Mouse (Mus musculus): ENCODE data around the gene Klhl6. TPM values are rescaled to one million over a fixed set of nuclear protein-coding genes. Genes with fewer than 3 reads are reported as not detected.

The Klhl6 gene
- polyA plus RNA-seq, 1 experiment from 2014 or later, result 6.9 TPM

GRCm38 (mm10) chr16:19966976-19967375, 15.9 kb downstream of the Klhl6 start:
- Histone ChIP-seq H3K9ac (no peak overlapping the region), H3K4me3 (no peak overlapping the region), H3K27ac (no peak overlapping the region), H3K9me3 (no peaks in the 10 kb centered on the region), H3K4me1 (replicated peaks) (no peaks in the 10 kb centered on the region), H3K27me3 (no peaks in the 10 kb centered on the region), H3K36me3 (no peaks in the 10 kb centered on the region), H3K4me2 (no peak overlapping the region)
- ATAC-seq (ENCODE audit: low FRiP score), result no peak

GRCm38 (mm10) chr16:19966437-19966836, 16.4 kb downstream of the Klhl6 start:
- H3K4me1 ChIP-seq (replicated peaks), result no peaks in the 10 kb centered on the region
- WGBS, result 81% methylated on average over 1 of the region's 1 CpGs

GRCm38 (mm10) chr16:19962951-19963350, 19.9 kb downstream of the Klhl6 start:
- H3K4me2 ChIP-seq, result no peak overlapping the region
- no peaks in the 10 kb centered on the region for H3K27me3 ChIP-seq
- H3K36me3 ChIP-seq, result no peaks in the 10 kb centered on the region
- H3K4me1 ChIP-seq (replicated peaks), result no peaks in the 10 kb centered on the region
- no peak overlapping the region for H3K27ac ChIP-seq
- H3K4me3 ChIP-seq, result no peak overlapping the region
- no peak overlapping the region for H3K9ac ChIP-seq
- no peak for ATAC-seq (ENCODE audit: low FRiP score)
- H3K9me3 ChIP-seq, result no peaks in the 10 kb centered on the region
- whole genome bisulfite sequencing, result 86% methylated on average over 3 of the region's 3 CpGs

More at GRCm38 (mm10) chr16:19966437-19966836, 16.4 kb downstream of the Klhl6 start:
- Histone ChIP-seq H3K4me2 (no peak overlapping the region), H3K27me3 (no peaks in the 10 kb centered on the region), H3K36me3 (no peaks in the 10 kb centered on the region), H3K4me3 (no peak overlapping the region), H3K9ac (no peak overlapping the region), H3K27ac (no peak overlapping the region), H3K9me3 (no peaks in the 10 kb centered on the region)
- ATAC-seq (ENCODE audit: low FRiP score), result no peak

- Histone ChIP-seq H3K4me2 (no peak overlapping the region), H3K27me3 (no peaks in the 10 kb centered on the region), H3K27ac (no peak overlapping the region), H3K9me3 (no peaks in the 10 kb centered on the region), H3K4me1 (replicated peaks) (no peaks in the 10 kb centered on the region), H3K4me3 (no peak overlapping the region), H3K9ac (no peak overlapping the region), H3K36me3 (no peaks in the 10 kb centered on the region)
- no peak for ATAC-seq (ENCODE audit: low FRiP score)
- WGBS, result 97% methylated on average over 2 of the region's 2 CpGs
Measured at GRCm38 (mm10) chr16:19961070-19961469, 21.8 kb downstream of the Klhl6 start.

- Histone ChIP-seq H3K4me1 (replicated peaks) (no peaks in the 10 kb centered on the region), H3K27me3 (no peaks in the 10 kb centered on the region), H3K4me2 (no peak overlapping the region), H3K9me3 (no peaks in the 10 kb centered on the region), H3K9ac (no peak overlapping the region), H3K4me3 (no peak overlapping the region), H3K36me3 (no peaks in the 10 kb centered on the region), H3K27ac (no peak overlapping the region)
- ATAC-seq (ENCODE audit: low FRiP score), result no peak
- 79% methylated on average over 4 of the region's 4 CpGs for WGBS
Measured at GRCm38 (mm10) chr16:19960407-19961058, 22.3 kb downstream of the Klhl6 start.

GRCm38 (mm10) chr16:19957051-19957450, 25.8 kb downstream of the Klhl6 start:
- H3K9ac ChIP-seq, result no peak overlapping the region
- no peak overlapping the region for H3K4me3 ChIP-seq
- no peak for ATAC-seq (ENCODE audit: low FRiP score)
- H3K4me1 ChIP-seq (replicated peaks), result no peaks in the 10 kb centered on the region
- no peaks in the 10 kb centered on the region for H3K9me3 ChIP-seq
- no peaks in the 10 kb centered on the region for H3K36me3 ChIP-seq
- H3K4me2 ChIP-seq, result no peak overlapping the region
- no peaks in the 10 kb centered on the region for H3K27me3 ChIP-seq
- H3K27ac ChIP-seq, result no peak overlapping the region
- WGBS, result 86% methylated on average over 5 of the region's 5 CpGs

- 89% methylated on average over 3 of the region's 3 CpGs for WGBS
- no peak overlapping the region for H3K4me3 ChIP-seq
- H3K27me3 ChIP-seq, result no peaks in the 10 kb centered on the region
- H3K4me1 ChIP-seq (replicated peaks), result no peaks in the 10 kb centered on the region
- H3K9me3 ChIP-seq, result no peaks in the 10 kb centered on the region
- no peak for ATAC-seq (ENCODE audit: low FRiP score)
- no peak overlapping the region for H3K4me2 ChIP-seq
- no peaks in the 10 kb centered on the region for H3K36me3 ChIP-seq
- H3K9ac ChIP-seq, result no peak overlapping the region
- no peak overlapping the region for H3K27ac ChIP-seq
Measured at GRCm38 (mm10) chr16:19947336-19947735, 35.5 kb downstream of the Klhl6 start.

GRCm38 (mm10) chr16:19946578-19947298, 36.1 kb downstream of the Klhl6 start:
- WGBS, result 86% methylated on average over 11 of the region's 11 CpGs
- no peak overlapping the region for H3K4me2 ChIP-seq
- no peak overlapping the region for H3K4me3 ChIP-seq
- no peaks in the 10 kb centered on the region for H3K27me3 ChIP-seq
- no peak for ATAC-seq (ENCODE audit: low FRiP score)
- no peaks in the 10 kb centered on the region for H3K4me1 ChIP-seq (replicated peaks)
- H3K27ac ChIP-seq, result no peak overlapping the region
- H3K36me3 ChIP-seq, result no peaks in the 10 kb centered on the region
- no peak overlapping the region for H3K9ac ChIP-seq
- H3K9me3 ChIP-seq, result no peaks in the 10 kb centered on the region

- ATAC-seq (ENCODE audit: low FRiP score), result no peak
- Histone ChIP-seq H3K36me3 (no peaks in the 10 kb centered on the region), H3K4me3 (no peak overlapping the region), H3K4me2 (no peak overlapping the region), H3K27ac (no peak overlapping the region), H3K27me3 (no peaks in the 10 kb centered on the region), H3K9ac (no peak overlapping the region), H3K9me3 (no peaks in the 10 kb centered on the region), H3K4me1 (replicated peaks) (no peaks in the 10 kb centered on the region)
Measured at GRCm38 (mm10) chr16:19920823-19921222, 62.0 kb downstream of the Klhl6 start.

GRCm38 (mm10) chr16:19918286-19918685, 64.6 kb downstream of the Klhl6 start:
- no peak for ATAC-seq (ENCODE audit: low FRiP score)
- no peaks in the 10 kb centered on the region for H3K36me3 ChIP-seq
- H3K4me2 ChIP-seq, result no peak overlapping the region
- H3K9me3 ChIP-seq, result no peaks in the 10 kb centered on the region
- H3K9ac ChIP-seq, result no peak overlapping the region
- no peak overlapping the region for H3K4me3 ChIP-seq
- H3K27me3 ChIP-seq, result no peaks in the 10 kb centered on the region
- H3K27ac ChIP-seq, result no peak overlapping the region
- 90% methylated on average over 1 of the region's 1 CpGs for WGBS
- H3K4me1 ChIP-seq (replicated peaks), result no peaks in the 10 kb centered on the region

- 83% methylated on average over 2 of the region's 2 CpGs for WGBS
- no peak overlapping the region for H3K9ac ChIP-seq
- H3K27me3 ChIP-seq, result no peaks in the 10 kb centered on the region
- H3K4me1 ChIP-seq (replicated peaks), result no peaks in the 10 kb centered on the region
- no peak for ATAC-seq (ENCODE audit: low FRiP score)
- H3K4me3 ChIP-seq, result no peak overlapping the region
- H3K27ac ChIP-seq, result no peak overlapping the region
- H3K36me3 ChIP-seq, result no peaks in the 10 kb centered on the region
- no peak overlapping the region for H3K4me2 ChIP-seq
- H3K9me3 ChIP-seq, result no peaks in the 10 kb centered on the region
Measured at GRCm38 (mm10) chr16:19912582-19912981, 70.3 kb downstream of the Klhl6 start.

- no peaks in the 10 kb centered on the region for H3K27me3 ChIP-seq
- H3K9ac ChIP-seq, result no peak overlapping the region
- H3K4me3 ChIP-seq, result no peak overlapping the region
- no peaks in the 10 kb centered on the region for H3K36me3 ChIP-seq
- H3K27ac ChIP-seq, result no peak overlapping the region
- ATAC-seq (ENCODE audit: low FRiP score), result no peak
- 60% methylated on average over 3 of the region's 3 CpGs for WGBS
- H3K9me3 ChIP-seq, result no peaks in the 10 kb centered on the region
- H3K4me1 ChIP-seq (replicated peaks), result no peaks in the 10 kb centered on the region
- H3K4me2 ChIP-seq, result no peak overlapping the region
Measured at GRCm38 (mm10) chr16:19908291-19908690, 74.5 kb downstream of the Klhl6 start.

- H3K36me3 ChIP-seq, result no peaks in the 10 kb centered on the region
- H3K4me2 ChIP-seq, result no peak overlapping the region
- H3K27ac ChIP-seq, result no peak overlapping the region
- no peaks in the 10 kb centered on the region for H3K4me1 ChIP-seq (replicated peaks)
- H3K4me3 ChIP-seq, result no peak overlapping the region
- no peaks in the 10 kb centered on the region for H3K27me3 ChIP-seq
- WGBS, result 39% methylated on average over 2 of the region's 2 CpGs
- H3K9ac ChIP-seq, result no peak overlapping the region
- H3K9me3 ChIP-seq, result no peaks in the 10 kb centered on the region
- no peak for ATAC-seq (ENCODE audit: low FRiP score)
Measured at GRCm38 (mm10) chr16:19907103-19907502, 75.7 kb downstream of the Klhl6 start.

Measured in hindbrain, embryonic 13.5 days (tissue).